Mouse (Mus musculus) urinary bladder, postnatal 25 days (tissue): ENCODE data around the gene Med29.
A peak's percentile ranks its signal among the peaks of the same experiment; 100 is the strongest.

Source experiments
- DNase-seq: peaks from one replicate; pipeline ENCODE4 v3.0.0; 2022; ENCODE audit warnings: low spot score

Gene Med29

GRCm38 (mm10) chr7:28376011-28376771 lies 16.3 kb downstream of the Med29 start:
- DNase-seq = peak; percentile 81

GRCm38 (mm10) chr7:28375176-28375921 lies 17.2 kb downstream of the Med29 start:
- DNase-seq = peak; percentile 87

GRCm38 (mm10) chr7:28374647-28375046 lies 17.9 kb downstream of the Med29 start:
- DNase-seq = no peak

- no peak for DNase-seq
These were observed 18.5 kb downstream of the Med29 start for GRCm38 (mm10) chr7:28373891-28374495.

GRCm38 (mm10) chr7:28373131-28373581 lies 19.4 kb downstream of the Med29 start:
- DNase-seq = peak; percentile 67

- DNase-seq = peak; percentile 99
These were observed 20.0 kb downstream of the Med29 start, which contains the start of gene Plekhg2 for GRCm38 (mm10) chr7:28372251-28373108. TSS of gene Plekhg2 (minus strand) at chr7:28372599.

GRCm38 (mm10) chr7:28371514-28371989 lies 21.0 kb downstream of the Med29 start:
- peak; percentile 47 for DNase-seq

- peak; percentile 50 for DNase-seq
These were observed 21.5 kb downstream of the Med29 start for GRCm38 (mm10) chr7:28370977-28371513.

GRCm38 (mm10) chr7:28370051-28370450 lies 22.5 kb downstream of the Med29 start:
- DNase-seq = no peak

GRCm38 (mm10) chr7:28368276-28368920 lies 24.1 kb downstream of the Med29 start:
- DNase-seq = no peak

- DNase-seq = no peak
These were observed 24.7 kb downstream of the Med29 start for GRCm38 (mm10) chr7:28367663-28368275.

- DNase-seq = no peak
These were observed 30.0 kb downstream of the Med29 start for GRCm38 (mm10) chr7:28362441-28363060.

- DNase-seq = no peak
These were observed 30.7 kb downstream of the Med29 start for GRCm38 (mm10) chr7:28361647-28362341.

- no peak for DNase-seq
These were observed 32.2 kb downstream of the Med29 start for GRCm38 (mm10) chr7:28360291-28360690.

GRCm38 (mm10) chr7:28359854-28360253 lies 32.7 kb downstream of the Med29 start:
- no peak for DNase-seq

GRCm38 (mm10) chr7:28358431-28358830 lies 34.1 kb downstream of the Med29 start:
- DNase-seq = no peak

GRCm38 (mm10) chr7:28357984-28358383 lies 34.5 kb downstream of the Med29 start:
- no peak for DNase-seq

GRCm38 (mm10) chr7:28356981-28357380 lies 35.5 kb downstream of the Med29 start:
- DNase-seq = no peak

GRCm38 (mm10) chr7:28355221-28355620 lies 37.3 kb downstream of the Med29 start:
- no peak for DNase-seq
